Mouse (Mus musculus): ENCODE results near the gene Cd200r1.
"Not testable (repeated sequence)": the region's sequence is repeated elsewhere in the genome, so short reads cannot be mapped to it uniquely, and the experiment has no call there.

The Cd200r1 gene

GRCm38 (mm10) chr16:44767506-44767905 lies 2.0 kb downstream of the Cd200r1 start:
- no peak for DNase-seq

DNA sequence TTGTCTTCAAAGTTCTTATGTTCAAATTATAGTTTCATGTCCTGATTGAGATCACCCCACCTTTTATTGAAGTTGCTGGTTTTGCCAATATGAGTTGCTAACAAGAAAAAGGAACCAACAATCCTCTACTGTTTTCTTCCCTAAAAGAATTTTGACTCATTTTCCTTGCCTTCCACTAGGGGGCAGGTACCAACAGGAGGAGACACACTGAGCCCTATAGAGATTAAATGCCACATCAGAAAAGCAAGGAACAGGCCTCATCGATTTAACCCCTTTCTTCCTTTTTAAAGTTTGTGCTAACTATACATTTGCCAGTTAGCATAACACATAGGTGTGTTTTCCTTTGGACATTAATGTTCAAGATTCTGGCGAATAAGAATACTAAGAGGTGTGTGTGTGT lies 2.4 kb downstream of the Cd200r1 start:
- no peak for DNase-seq

- DNase-seq: no peak
Measured at GRCm38 (mm10) chr16:44772577-44772976, 7.0 kb downstream of the Cd200r1 start.

- no peak for DNase-seq
Measured at GRCm38 (mm10) chr16:44773673-44774072, 8.1 kb downstream of the Cd200r1 start.

DNA sequence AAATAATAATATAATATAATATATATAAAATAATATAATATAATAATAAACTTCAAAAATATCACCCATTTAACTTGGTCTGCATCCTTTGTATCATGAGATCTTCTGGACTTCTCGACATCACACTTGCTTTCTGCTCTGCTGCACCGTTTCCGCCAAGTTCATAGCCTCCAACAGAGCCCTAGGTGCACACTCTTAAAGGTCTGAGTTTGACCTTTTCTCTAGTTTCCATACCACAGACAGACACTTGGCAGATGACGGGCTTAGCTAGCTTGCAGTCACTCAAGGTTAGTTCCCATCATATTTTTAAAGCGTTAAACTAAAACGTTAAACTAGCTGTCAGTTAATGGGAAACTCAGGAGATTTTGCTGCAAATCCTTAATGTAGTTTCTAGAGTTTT lies 8.7 kb downstream of the Cd200r1 start:
- DNase-seq: no peak

DNA sequence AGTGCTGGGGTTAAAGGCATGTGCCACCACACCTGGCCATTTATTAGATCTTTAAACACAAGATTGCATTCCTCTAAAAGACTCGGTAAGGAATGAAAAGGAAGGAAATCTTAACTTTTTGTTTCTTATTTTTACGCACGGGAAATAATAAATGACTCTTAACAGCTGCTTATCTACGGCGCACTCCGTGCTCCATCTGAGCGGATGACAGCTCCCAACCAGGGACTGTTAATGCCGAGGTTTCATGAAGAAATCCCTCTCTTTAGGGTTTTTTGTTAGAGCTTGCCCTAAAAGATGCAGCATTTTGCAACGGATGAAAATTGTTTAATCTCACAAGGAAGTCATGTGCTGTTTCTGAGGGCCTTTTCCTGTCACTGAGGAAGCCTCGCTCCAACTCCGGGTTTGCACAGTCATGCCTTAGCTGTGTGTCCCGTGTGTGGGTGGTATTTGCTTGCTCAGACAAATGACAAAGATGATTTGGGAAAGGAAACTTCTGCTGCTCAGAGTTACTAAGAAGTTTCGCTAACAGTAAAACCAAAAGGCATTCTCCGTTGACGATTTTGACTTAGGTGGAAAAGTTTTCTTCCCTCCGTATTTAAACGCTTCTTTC lies 13.1 kb downstream of the Cd200r1 start:
- DNase-seq: peak; percentile 36

GRCm38 (mm10) chr16:44779494-44779893 lies 14.0 kb downstream of the Cd200r1 start:
- no peak for DNase-seq

- no peak for DNase-seq
Measured at GRCm38 (mm10) chr16:44780751-44781150, 15.2 kb downstream of the Cd200r1 start.

DNA sequence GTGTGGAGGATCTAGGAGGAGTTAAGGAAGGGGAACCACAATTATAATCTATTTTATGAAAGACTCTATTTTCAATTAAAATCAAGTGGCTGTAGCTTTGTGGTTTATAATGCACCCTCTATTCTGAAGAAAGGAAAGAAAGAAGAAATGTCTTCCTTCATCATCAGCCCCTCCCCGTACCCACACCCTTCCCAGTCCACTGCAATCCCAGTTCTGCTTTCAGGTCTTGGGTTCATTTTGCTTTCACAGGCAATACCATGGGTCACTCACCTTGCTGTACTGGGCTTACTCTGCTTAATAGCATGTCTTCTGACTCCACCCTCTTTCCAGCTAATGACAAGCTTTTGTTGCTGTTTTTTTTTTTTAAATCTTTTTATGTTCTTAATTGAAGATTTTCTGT lies 21.4 kb downstream of the Cd200r1 start:
- DNase-seq: no peak

DNA sequence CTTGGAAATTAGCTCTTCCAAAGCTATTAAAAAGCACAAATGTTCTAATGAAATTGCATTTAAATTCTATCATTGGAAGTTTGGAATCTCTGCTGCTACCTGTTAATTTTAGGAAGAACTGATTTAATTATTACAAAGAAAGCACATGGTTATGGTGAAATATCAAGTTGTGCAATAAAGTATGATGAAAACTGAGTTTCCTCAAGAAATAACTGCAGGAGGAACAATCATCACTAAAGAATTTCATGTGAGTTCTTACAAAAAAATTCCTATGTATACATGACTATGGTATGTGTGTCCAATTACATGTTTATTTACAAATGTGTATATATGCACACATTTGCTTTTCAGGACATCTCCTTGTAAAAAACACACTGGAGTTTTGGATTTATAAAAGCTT lies 28.9 kb downstream of the Cd200r1 start:
- no peak for DNase-seq

GRCm38 (mm10) chr16:44805976-44806375 lies 40.4 kb downstream of the Cd200r1 start:
- DNase-seq: no peak

- not testable (repeated sequence) for DNase-seq
Measured at GRCm38 (mm10) chr16:44810223-44810622, 44.7 kb downstream of the Cd200r1 start.

DNA sequence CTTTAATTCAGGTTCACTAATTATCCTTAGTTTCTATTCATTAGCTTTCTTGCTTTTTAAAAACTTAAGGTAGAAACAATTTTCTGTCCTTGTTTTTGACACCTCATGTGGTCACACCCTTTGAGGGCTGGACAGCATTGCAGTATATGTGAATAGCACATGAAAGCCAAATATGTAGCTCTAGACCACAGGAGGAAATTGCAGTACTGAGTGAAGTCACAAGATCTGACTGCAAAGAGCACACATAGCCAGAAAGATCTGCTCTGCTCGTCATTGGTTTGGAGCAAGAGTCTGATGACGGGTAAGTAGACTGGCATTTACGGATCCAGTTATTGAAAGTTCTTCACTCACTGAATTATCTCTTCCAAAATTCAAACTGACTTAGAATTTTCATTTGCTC lies 46.0 kb downstream of the Cd200r1 start, which contains the start of gene Cd200r4:
Gene Cd200r4, plus strand, starts transcription at position 190 of the 400 bp plus-strand sequence.
- DNase-seq: no peak

GRCm38 (mm10) chr16:44812468-44813065 lies 47.0 kb downstream of the Cd200r1 start:
- DNase-seq: no peak

GRCm38 (mm10) chr16:44818010-44818409 lies 52.5 kb downstream of the Cd200r1 start:
- no peak for DNase-seq

- no peak for DNase-seq
Measured at GRCm38 (mm10) chr16:44820545-44820944, 55.0 kb downstream of the Cd200r1 start.

DNA sequence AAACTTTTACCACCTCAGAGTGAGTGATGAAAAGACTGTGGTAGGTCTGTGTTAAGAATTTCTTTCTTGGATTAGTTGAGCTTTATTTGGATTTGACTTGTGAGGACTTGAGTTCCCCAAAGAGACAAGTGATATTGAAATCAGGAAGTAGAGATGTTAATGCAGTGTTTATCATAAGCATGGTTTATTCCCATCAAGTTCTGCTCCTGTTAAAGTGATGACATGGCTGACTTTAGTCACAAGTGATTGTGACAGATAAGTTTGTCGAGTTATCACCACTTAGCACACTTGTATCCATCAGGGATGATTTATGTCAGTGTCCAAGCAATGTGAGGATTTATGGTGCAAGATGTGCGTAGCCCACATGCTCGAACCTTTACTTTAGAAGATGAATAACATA lies 66.8 kb downstream of the Cd200r1 start:
- no peak for DNase-seq

GRCm38 (mm10) chr16:44833189-44833588 lies 67.7 kb downstream of the Cd200r1 start:
- DNase-seq: not testable (repeated sequence)
